Mouse (Mus musculus): Measurements from ENCODE around the gene Enc1.
"Not testable (repeated sequence)": the region's sequence is repeated elsewhere in the genome, so short reads cannot be mapped to it uniquely, and the experiment has no call there.

DNA sequence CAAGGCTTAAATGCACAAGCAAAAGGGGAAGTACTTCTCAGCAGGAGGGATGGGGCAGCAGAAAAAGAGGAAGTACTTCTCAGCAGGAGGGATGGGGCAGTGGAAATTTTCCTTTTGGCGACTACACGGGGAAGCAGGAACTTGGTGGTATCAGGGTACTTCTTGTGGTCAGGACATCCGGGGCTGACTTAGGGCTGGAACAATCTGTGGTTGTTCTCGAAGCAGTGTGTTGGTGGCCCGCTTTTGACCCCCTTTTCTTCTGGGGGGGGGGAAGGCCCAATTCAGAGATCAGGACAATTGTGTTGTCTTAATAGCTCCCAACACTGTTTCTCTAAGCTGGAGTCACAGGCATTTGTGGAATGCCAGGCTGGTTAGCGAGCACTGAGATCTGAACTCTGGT is 24.6 kb downstream of the Enc1 start:
- not testable (repeated sequence) for TF ChIP-seq CTCF (IDR thresholded peaks at IDR 0.05; ENCODE audit: low read depth); EP300 (optimal IDR thresholded peaks at IDR 0.05)

Measured in stomach, postnatal 0 days (tissue).